Mouse (Mus musculus) mature B cell (primary cell): Measurements from ENCODE around the gene Zdhhc20.
"Not testable (repeated sequence)": the region's sequence is repeated elsewhere in the genome, so short reads cannot be mapped to it uniquely, and the experiment has no call there.

Experiments used
- in situ Hi-C: fragments of 300-500 bp; cut with MboI; formaldehyde crosslinking; loops from 2 replicates; pipeline ENCODE4 v1.14.3; 2019

Zdhhc20 gene

GRCm38 (mm10) chr14:57892961-57893360 lies 2.9 kb upstream of the Zdhhc20 start:
- in situ Hi-C loops = no loop called here

GRCm38 (mm10) chr14:57889541-57890010 lies 500 bp downstream of the Zdhhc20 start:
- in situ Hi-C loops = no loop called here

GRCm38 (mm10) chr14:57887171-57887570 lies 2.9 kb downstream of the Zdhhc20 start:
- in situ Hi-C loops = no loop called here

- in situ Hi-C loops = no loop called here
Observed at GRCm38 (mm10) chr14:57886032-57886431, 4.0 kb downstream of the Zdhhc20 start.

- in situ Hi-C loops = no loop called here
Observed at GRCm38 (mm10) chr14:57883341-57883740, 6.7 kb downstream of the Zdhhc20 start.

GRCm38 (mm10) chr14:57882720-57883119 lies 7.4 kb downstream of the Zdhhc20 start:
- in situ Hi-C loops = no loop called here

- in situ Hi-C loops = no loop called here
Observed at GRCm38 (mm10) chr14:57881793-57882192, 8.3 kb downstream of the Zdhhc20 start.

GRCm38 (mm10) chr14:57881074-57881473 lies 9.0 kb downstream of the Zdhhc20 start:
- in situ Hi-C loops = no loop called here

GRCm38 (mm10) chr14:57877921-57878320 lies 12.2 kb downstream of the Zdhhc20 start:
- in situ Hi-C loops = no loop called here

GRCm38 (mm10) chr14:57866676-57867276 lies 23.3 kb downstream of the Zdhhc20 start:
- in situ Hi-C loops = no loop called here

GRCm38 (mm10) chr14:57865256-57865655 lies 24.8 kb downstream of the Zdhhc20 start:
- in situ Hi-C loops = no loop called here

- in situ Hi-C loops = no loop called here
Observed at GRCm38 (mm10) chr14:57863129-57863528, 26.9 kb downstream of the Zdhhc20 start.

- in situ Hi-C loops = no loop called here
Observed at GRCm38 (mm10) chr14:57861987-57862412, 28.1 kb downstream of the Zdhhc20 start.

- in situ Hi-C loops = no loop called here
Observed at GRCm38 (mm10) chr14:57859520-57859919, 30.6 kb downstream of the Zdhhc20 start.

- in situ Hi-C loops = no loop called here
Observed at GRCm38 (mm10) chr14:57858601-57859000, 31.5 kb downstream of the Zdhhc20 start.

- in situ Hi-C loops = not testable (repeated sequence)
Observed at GRCm38 (mm10) chr14:57856037-57856436, 34.0 kb downstream of the Zdhhc20 start.

- in situ Hi-C loops = no loop called here
Observed at GRCm38 (mm10) chr14:57852961-57853360, 37.1 kb downstream of the Zdhhc20 start.

GRCm38 (mm10) chr14:57850330-57850729 lies 39.7 kb downstream of the Zdhhc20 start:
- in situ Hi-C loops = no loop called here

- in situ Hi-C loops = no loop called here
Observed at GRCm38 (mm10) chr14:57848646-57849045, 41.4 kb downstream of the Zdhhc20 start.

GRCm38 (mm10) chr14:57848061-57848460 lies 42.0 kb downstream of the Zdhhc20 start:
- in situ Hi-C loops = not testable (repeated sequence)

GRCm38 (mm10) chr14:57844535-57844934 lies 45.5 kb downstream of the Zdhhc20 start:
- in situ Hi-C loops = no loop called here

- in situ Hi-C loops = no loop called here
Observed at GRCm38 (mm10) chr14:57835157-57835556, 54.9 kb downstream of the Zdhhc20 start.

GRCm38 (mm10) chr14:57833526-57833925 lies 56.5 kb downstream of the Zdhhc20 start:
- in situ Hi-C loops = no loop called here

GRCm38 (mm10) chr14:57827284-57827683 lies 62.8 kb downstream of the Zdhhc20 start:
- in situ Hi-C loops = no loop called here
